Mouse (Mus musculus) testis, postnatal 14 days (tissue): ENCODE results near the gene Ylpm1.

ENCODE experiments used
- DNase-seq: peaks from one replicate; pipeline ENCODE4 v3.0.0; 2021; ENCODE audit warnings: low spot score

Ylpm1 gene

GRCm38 (mm10) chr12:85009776-85010175 lies 13.7 kb downstream of the Ylpm1 start:
- DNase-seq, result no peak

GRCm38 (mm10) chr12:85010541-85010940 lies 14.4 kb downstream of the Ylpm1 start:
- DNase-seq, result no peak

GRCm38 (mm10) chr12:85012185-85012584 lies 16.1 kb downstream of the Ylpm1 start:
- no peak for DNase-seq

- DNase-seq, result no peak
Observed at GRCm38 (mm10) chr12:85022071-85022470, 25.9 kb downstream of the Ylpm1 start.

- no peak for DNase-seq
Observed at GRCm38 (mm10) chr12:85032710-85033109, 36.6 kb downstream of the Ylpm1 start.

GRCm38 (mm10) chr12:85051218-85051617 lies 55.1 kb downstream of the Ylpm1 start:
- DNase-seq, result no peak

GRCm38 (mm10) chr12:85071043-85071442 lies 74.9 kb downstream of the Ylpm1 start:
- DNase-seq, result no peak

GRCm38 (mm10) chr12:85077100-85077499 lies 81.0 kb downstream of the Ylpm1 start:
- no peak for DNase-seq

GRCm38 (mm10) chr12:85084257-85084656 lies 88.1 kb downstream of the Ylpm1 start:
- DNase-seq, result no peak

- no peak for DNase-seq
Observed at GRCm38 (mm10) chr12:85084941-85085340, 88.8 kb downstream of the Ylpm1 start.

- no peak for DNase-seq
Observed at GRCm38 (mm10) chr12:85087845-85088244, 91.7 kb downstream of the Ylpm1 start.

GRCm38 (mm10) chr12:85091190-85091589 lies 95.1 kb downstream of the Ylpm1 start:
- no peak for DNase-seq

GRCm38 (mm10) chr12:85092214-85092613 lies 96.1 kb downstream of the Ylpm1 start:
- no peak for DNase-seq

- DNase-seq, result no peak
Observed at GRCm38 (mm10) chr12:85094010-85094409, 97.9 kb downstream of the Ylpm1 start.

- DNase-seq, result peak; percentile 67
Observed at GRCm38 (mm10) chr12:85094706-85095105, 98.6 kb downstream of the Ylpm1 start.

GRCm38 (mm10) chr12:85095146-85095545 lies 99.0 kb downstream of the Ylpm1 start:
- no peak for DNase-seq

- DNase-seq, result no peak
Observed at GRCm38 (mm10) chr12:85095859-85096258, 99.7 kb downstream of the Ylpm1 start.

- DNase-seq, result no peak
Observed at GRCm38 (mm10) chr12:85101001-85101400, 104.9 kb downstream of the Ylpm1 start.

- no peak for DNase-seq
Observed at GRCm38 (mm10) chr12:85101521-85102106, 105.5 kb downstream of the Ylpm1 start.

- DNase-seq, result no peak
Observed at GRCm38 (mm10) chr12:85103096-85103495, 107.0 kb downstream of the Ylpm1 start.

GRCm38 (mm10) chr12:85104789-85105188 lies 108.7 kb downstream of the Ylpm1 start:
- DNase-seq, result no peak

- DNase-seq, result no peak
Observed at GRCm38 (mm10) chr12:85106292-85106691, 110.2 kb downstream of the Ylpm1 start.

GRCm38 (mm10) chr12:85108643-85109042 lies 112.5 kb downstream of the Ylpm1 start:
- DNase-seq, result no peak

- no peak for DNase-seq
Observed at GRCm38 (mm10) chr12:85109426-85109825, 113.3 kb downstream of the Ylpm1 start.
